Mouse (Mus musculus): Measurements from ENCODE around the gene Arhgap27. TPM values are rescaled to one million over a fixed set of nuclear protein-coding genes. Genes with fewer than 3 reads are reported as not detected.

Gene Arhgap27
- total RNA-seq, 4 experiments from 2014 or later, result 17.6 to 21.1 (median 19.1) TPM

GRCm38 (mm10) chr11:103356938-103357670 lies 6.4 kb downstream of the Arhgap27 start:
- no peak for DNase-seq (ENCODE audit: low spot score in 2 of 2)

GRCm38 (mm10) chr11:103356032-103356571 lies 7.4 kb downstream of the Arhgap27 start:
- no peak for DNase-seq (ENCODE audit: low spot score in 2 of 2)

GRCm38 (mm10) chr11:103355251-103355650 lies 8.2 kb downstream of the Arhgap27 start:
- no peak for DNase-seq (ENCODE audit: low spot score in 2 of 2)

- DNase-seq (ENCODE audit: low spot score in 2 of 2), result no peak
Measured at GRCm38 (mm10) chr11:103354033-103354432, 9.5 kb downstream of the Arhgap27 start.

GRCm38 (mm10) chr11:103352239-103352814 lies 11.2 kb downstream of the Arhgap27 start:
- no peak for DNase-seq (ENCODE audit: low spot score in 2 of 2)

- DNase-seq (ENCODE audit: low spot score in 2 of 2), result no peak
Measured at GRCm38 (mm10) chr11:103350711-103351315, 12.7 kb downstream of the Arhgap27 start.

- DNase-seq (ENCODE audit: low spot score in 2 of 2), result no peak
Measured at GRCm38 (mm10) chr11:103349699-103350098, 13.8 kb downstream of the Arhgap27 start.

GRCm38 (mm10) chr11:103346657-103347056 lies 16.8 kb downstream of the Arhgap27 start:
- no peak for DNase-seq (ENCODE audit: low spot score in 2 of 2)

- no peak for DNase-seq (ENCODE audit: low spot score in 2 of 2)
Measured at GRCm38 (mm10) chr11:103346236-103346635, 17.3 kb downstream of the Arhgap27 start.

GRCm38 (mm10) chr11:103345408-103346091 lies 17.9 kb downstream of the Arhgap27 start:
- DNase-seq (ENCODE audit: low spot score in 2 of 2), result no peak

- DNase-seq (ENCODE audit: low spot score in 2 of 2), result no peak
Measured at GRCm38 (mm10) chr11:103344494-103345332, 18.8 kb downstream of the Arhgap27 start.

- no peak for DNase-seq (ENCODE audit: low spot score in 2 of 2)
Measured at GRCm38 (mm10) chr11:103343881-103344280, 19.6 kb downstream of the Arhgap27 start.

GRCm38 (mm10) chr11:103343063-103343462 lies 20.4 kb downstream of the Arhgap27 start:
- DNase-seq (ENCODE audit: low spot score in 2 of 2), result no peak

GRCm38 (mm10) chr11:103340677-103341076 lies 22.8 kb downstream of the Arhgap27 start:
- no peak for DNase-seq (ENCODE audit: low spot score in 2 of 2)

- no peak for DNase-seq (ENCODE audit: low spot score in 2 of 2)
Measured at GRCm38 (mm10) chr11:103340130-103340529, 23.4 kb downstream of the Arhgap27 start.

GRCm38 (mm10) chr11:103339414-103340119 lies 23.9 kb downstream of the Arhgap27 start:
- no peak for DNase-seq (ENCODE audit: low spot score in 2 of 2)

- no peak for DNase-seq (ENCODE audit: low spot score in 2 of 2)
Measured at GRCm38 (mm10) chr11:103338671-103339070, 24.8 kb downstream of the Arhgap27 start.

- no peak for DNase-seq (ENCODE audit: low spot score in 2 of 2)
Measured at GRCm38 (mm10) chr11:103338119-103338518, 25.4 kb downstream of the Arhgap27 start.

- DNase-seq (ENCODE audit: low spot score in 2 of 2), result no peak
Measured at GRCm38 (mm10) chr11:103337180-103337579, 26.3 kb downstream of the Arhgap27 start.

GRCm38 (mm10) chr11:103335561-103335960 lies 27.9 kb downstream of the Arhgap27 start:
- no peak for DNase-seq (ENCODE audit: low spot score in 2 of 2)
